ENCODE assay signal across 14 mouse cellular contexts in genomic region chr1:189119941-189120735, GRCm38 (mm10).
DNase-seq lines count a peak whose midpoint lies in the region; ATAC-seq lines count a peak whose summit lies in the region.
"Had no signal": no experiment of that assay in that cellular context is flagged by ENCODE, and none has a peak within 500 bp of the region (broad histone marks: within the 10 kb centered on the region; RNA-seq: fewer than 3 reads in every experiment).

No protein-coding gene starts in this region.

- peaks cover 4% of the 10 kb centered on the region for H3K4me1 ChIP-seq in hindbrain, embryonic 16.5 days (ENCODE audit: control insufficient read depth, insufficient read depth, low read depth, low read length)
- no peaks in the 10 kb centered on the region for H3K4me1 ChIP-seq in hindbrain, embryonic 14.5 days (replicated peaks; ENCODE audit: control insufficient read depth, insufficient read depth, low read length)
- no peaks in the 10 kb centered on the region for H3K4me1 ChIP-seq in lung, embryonic 16.5 days (replicated peaks; ENCODE audit: control insufficient read depth, insufficient read depth, low read length)
- no peaks in the 10 kb centered on the region for H3K4me1 ChIP-seq in embryonic facial prominence, embryonic 10.5 days
- H3K4me1 ChIP-seq: liver, embryonic 15.5 days; neural tube, embryonic 13.5 days had no signal

- no peak overlapping the region for H3K27ac ChIP-seq in hindbrain, embryonic 16.5 days (ENCODE audit: low read depth, low read length)
- no peak overlapping the region for H3K27ac ChIP-seq in hindbrain, embryonic 14.5 days
- no peak overlapping the region for H3K27ac ChIP-seq in lung, embryonic 16.5 days (ENCODE audit: low read length)
- H3K27ac ChIP-seq in embryonic facial prominence, embryonic 10.5 days (replicated peaks), result no peak overlapping the region
- H3K27ac ChIP-seq: limb, embryonic 12.5 days; liver, embryonic 15.5 days; neural tube, embryonic 13.5 days had no signal

- H3K4me2 ChIP-seq in hindbrain, embryonic 16.5 days (ENCODE audit: low read length), result no peak overlapping the region
- no peak overlapping the region for H3K4me2 ChIP-seq in hindbrain, embryonic 14.5 days (replicated peaks)
- H3K4me2 ChIP-seq in lung, embryonic 16.5 days (ENCODE audit: low read depth, low read length), result no peak overlapping the region
- H3K4me2 ChIP-seq: limb, embryonic 12.5 days; liver, embryonic 15.5 days; neural tube, embryonic 13.5 days had no signal

- 0 out of 2 replicates have a peak, but pooled peaks have one; percentile 20 for ATAC-seq in hindbrain, embryonic 16.5 days
- no peak for ATAC-seq in hindbrain, embryonic 14.5 days (ENCODE audit: low FRiP score)
- ATAC-seq in lung, embryonic 16.5 days (ENCODE audit: low read depth), result peak; percentile 42
- ATAC-seq: intestine, postnatal 0 days had no signal

- WGBS in hindbrain, embryonic 16.5 days, result 73% methylated on average over 6 of the region's 6 CpGs
- 76% methylated on average over 6 of the region's 6 CpGs for WGBS in hindbrain, embryonic 14.5 days
- WGBS in lung, embryonic 16.5 days, result 55% methylated on average over 6 of the region's 6 CpGs
- WGBS in embryonic facial prominence, embryonic 10.5 days, result 91% methylated on average over 6 of the region's 6 CpGs

- H3K4me3 ChIP-seq in hindbrain, embryonic 16.5 days (ENCODE audit: low read length), result no peak overlapping the region
- no peak overlapping the region for H3K4me3 ChIP-seq in hindbrain, embryonic 14.5 days (replicated peaks; ENCODE audit: low read length)
- H3K4me3 ChIP-seq in lung, embryonic 16.5 days (ENCODE audit: low read length), result no peak overlapping the region
- H3K4me3 ChIP-seq in embryonic facial prominence, embryonic 10.5 days, result no peak overlapping the region
- H3K4me3 ChIP-seq: limb, embryonic 12.5 days; liver, embryonic 15.5 days; neural tube, embryonic 13.5 days had no signal

- peaks cover 4% of the 10 kb centered on the region; the same call in 1 of the 2 replicates for H3K9me3 ChIP-seq in hindbrain, embryonic 16.5 days (ENCODE audit: control insufficient read depth, low read length)
- H3K9me3 ChIP-seq in hindbrain, embryonic 14.5 days (ENCODE audit: control insufficient read depth, low read length), result no peaks in the 10 kb centered on the region
- no peaks in the 10 kb centered on the region for H3K9me3 ChIP-seq in lung, embryonic 16.5 days (ENCODE audit: control insufficient read depth, low read length)
- H3K9me3 ChIP-seq in embryonic facial prominence, embryonic 10.5 days, result no peaks in the 10 kb centered on the region
- H3K9me3 ChIP-seq: limb, embryonic 12.5 days; liver, embryonic 15.5 days; neural tube, embryonic 13.5 days had no signal

- no peaks in the 10 kb centered on the region for H3K36me3 ChIP-seq in hindbrain, embryonic 16.5 days (ENCODE audit: control insufficient read depth, insufficient read depth, low read length)
- H3K36me3 ChIP-seq in hindbrain, embryonic 14.5 days (replicated peaks; ENCODE audit: control insufficient read depth, insufficient read depth), result no peaks in the 10 kb centered on the region
- H3K36me3 ChIP-seq in lung, embryonic 16.5 days (ENCODE audit: control insufficient read depth, insufficient read depth, low read length), result no peaks in the 10 kb centered on the region
- no peaks in the 10 kb centered on the region for H3K36me3 ChIP-seq in embryonic facial prominence, embryonic 10.5 days (replicated peaks)
- H3K36me3 ChIP-seq: limb, embryonic 12.5 days; liver, embryonic 15.5 days; neural tube, embryonic 13.5 days had no signal

- DNase-seq in cerebellum, postnatal 10 days, result peak; percentile 71 to 81
- no peak for DNase-seq in cerebellum, postnatal 4 days (ENCODE audit: low spot score in 2 of 2)
- DNase-seq in hindbrain, embryonic 14.5 days (ENCODE audit: low spot score), result no peak
- no peak for DNase-seq in lung, postnatal 25 days (ENCODE audit: low spot score)
- peak; percentile 11 to 26 for DNase-seq in adrenal gland, postnatal 36 days
- DNase-seq in embryonic facial prominence, embryonic 10.5 days (ENCODE audit: low spot score), result no peak
- DNase-seq: cerebellum, adult 11 months; kidney, postnatal 10 days had no signal

- no peak overlapping the region for H3K9ac ChIP-seq in hindbrain, embryonic 16.5 days (ENCODE audit: low read depth, low read length)
- H3K9ac ChIP-seq in hindbrain, embryonic 14.5 days, result no peak overlapping the region
- H3K9ac ChIP-seq in lung, embryonic 16.5 days (ENCODE audit: low read length), result no peak overlapping the region
- H3K9ac ChIP-seq: limb, embryonic 12.5 days; liver, embryonic 15.5 days; neural tube, embryonic 13.5 days had no signal

- no peaks in the 10 kb centered on the region for H3K27me3 ChIP-seq in hindbrain, embryonic 16.5 days (replicated peaks; ENCODE audit: control insufficient read depth, insufficient read depth, low read length)
- H3K27me3 ChIP-seq in hindbrain, embryonic 14.5 days (ENCODE audit: control insufficient read depth, insufficient read depth, low read length), result no peaks in the 10 kb centered on the region
- H3K27me3 ChIP-seq in lung, embryonic 16.5 days (ENCODE audit: control insufficient read depth, insufficient read depth, low read depth, low read length), result no peaks in the 10 kb centered on the region
- H3K27me3 ChIP-seq in embryonic facial prominence, embryonic 10.5 days (replicated peaks; ENCODE audit: low read depth, poor library complexity, severe bottlenecking), result no peaks in the 10 kb centered on the region
- H3K27me3 ChIP-seq: limb, embryonic 12.5 days; liver, embryonic 15.5 days; neural tube, embryonic 13.5 days had no signal

Comparison
In these comparisons a context has a peak if more than half of its experiments do, and no peak if none do; other contexts are left out.
1. DNase-seq: peak in cerebellum, postnatal 10 days (2 of 2) and adrenal gland, postnatal 36 days (2 of 2); none in cerebellum, postnatal 4 days (0 of 2), hindbrain, embryonic 14.5 days (single experiment), lung, postnatal 25 days (single experiment) and embryonic facial prominence, embryonic 10.5 days (single experiment).